Mouse (Mus musculus) lung, adult 2 months (tissue): Measurements from ENCODE around the gene Tenm2. TPM values are rescaled to one million over a fixed set of nuclear protein-coding genes. Genes with fewer than 3 reads are reported as not detected.

Experiments
- DNase-seq: peaks from one replicate; pipeline ENCODE4 v3.0.0; 2022
- H3K4me1 ChIP-seq: fragments of 200-500 bp; 2 replicates; pipeline ENCODE4 v1.6.1; 2011; ENCODE audit warnings: low read length; ENCODE audit not compliant: control insufficient read depth, insufficient read depth
- H3K4me3 ChIP-seq: fragments of 200-500 bp; replicated peaks from 2 replicates; pipeline ENCODE3; 2011; ENCODE audit warnings: low read depth, mild to moderate bottlenecking, control low read depth, low read length; ENCODE audit errors: extremely low read depth
- CTCF ChIP-seq: fragments of 200-500 bp; IDR thresholded peaks from 2 replicates; pipeline ENCODE4 v1.5.1; 2011; ENCODE audit warnings: mild to moderate bottlenecking, low read length, control low read depth; ENCODE audit not compliant: insufficient read depth
- POLR2A ChIP-seq: fragments of 200-500 bp; IDR thresholded peaks from 2 replicates; pipeline ENCODE4 v1.6.1; 2011; ENCODE audit warnings: low read depth, mild to moderate bottlenecking, control low read depth, low read length, borderline replicate concordance; ENCODE audit errors: extremely low read depth
- WGBS: fragments of 180-500 bp; shearing (Covaris S2); methylation state at CpG from one replicate; pipeline ENCODE4 v1.1.7; 2018; 5-methylcytosine and 5-hydroxymethylcytosine counted together
- polyA plus RNA-seq: library from polyadenylated mRNA; depleted of rRNA; stranded (reverse); fragments of >200 nt; gene quantifications from 2 replicates; pipeline ENCODE4 v1.2.3, GENCODE M21; 2012

The Tenm2 gene
- polyA plus RNA-seq, 1 experiment, result 0.36 TPM

- DNase-seq, result no peak
- no peaks in the 10 kb centered on the region for H3K4me1 ChIP-seq
- TF ChIP-seq CTCF (no peak), POLR2A (no peak)
- H3K4me3 ChIP-seq, result no peak overlapping the region
- WGBS, result 81% methylated on average over 7 of the region's 7 CpGs
These were observed 1063.8 kb downstream of the Tenm2 start for GRCm38 (mm10) chr11:36171991-36172390.

GRCm38 (mm10) chr11:36171221-36171620 is 1064.5 kb downstream of the Tenm2 start:
- no peak for TF ChIP-seq CTCF
- no peak for TF ChIP-seq POLR2A
- no peak for DNase-seq
- H3K4me3 ChIP-seq, result no peak overlapping the region
- 91% methylated on average over 12 of the region's 12 CpGs for WGBS
- no peaks in the 10 kb centered on the region for H3K4me1 ChIP-seq

GRCm38 (mm10) chr11:36169738-36170137 is 1066.0 kb downstream of the Tenm2 start:
- H3K4me3 ChIP-seq, result no peak overlapping the region
- TF ChIP-seq POLR2A (no peak), CTCF (no peak)
- WGBS, result 83% methylated on average over 4 of the region's 4 CpGs
- no peak for DNase-seq
- H3K4me1 ChIP-seq, result no peaks in the 10 kb centered on the region

GRCm38 (mm10) chr11:36168921-36169537 is 1066.7 kb downstream of the Tenm2 start:
- WGBS, result 59% methylated on average over 6 of the region's 6 CpGs
- no peak overlapping the region for H3K4me3 ChIP-seq
- DNase-seq, result no peak
- no peaks in the 10 kb centered on the region for H3K4me1 ChIP-seq
- TF ChIP-seq POLR2A (no peak), CTCF (no peak)

GRCm38 (mm10) chr11:36167766-36168318 is 1067.9 kb downstream of the Tenm2 start:
- no peak overlapping the region for H3K4me3 ChIP-seq
- H3K4me1 ChIP-seq, result no peaks in the 10 kb centered on the region
- DNase-seq, result no peak
- 88% methylated on average over 10 of the region's 10 CpGs for WGBS
- TF ChIP-seq CTCF (no peak), POLR2A (no peak)

GRCm38 (mm10) chr11:36163580-36163979 is 1072.2 kb downstream of the Tenm2 start:
- WGBS, result 81% methylated on average over 11 of the region's 11 CpGs
- TF ChIP-seq POLR2A, result no peak
- no peak for TF ChIP-seq CTCF
- Histone ChIP-seq H3K4me3 (no peak overlapping the region), H3K4me1 (no peaks in the 10 kb centered on the region)
- DNase-seq, result no peak

GRCm38 (mm10) chr11:36161765-36162321 is 1073.9 kb downstream of the Tenm2 start:
- 82% methylated on average over 10 of the region's 10 CpGs for WGBS
- Histone ChIP-seq H3K4me1 (no peaks in the 10 kb centered on the region), H3K4me3 (no peak overlapping the region)
- TF ChIP-seq CTCF (no peak), POLR2A (no peak)
- no peak for DNase-seq

DNA sequence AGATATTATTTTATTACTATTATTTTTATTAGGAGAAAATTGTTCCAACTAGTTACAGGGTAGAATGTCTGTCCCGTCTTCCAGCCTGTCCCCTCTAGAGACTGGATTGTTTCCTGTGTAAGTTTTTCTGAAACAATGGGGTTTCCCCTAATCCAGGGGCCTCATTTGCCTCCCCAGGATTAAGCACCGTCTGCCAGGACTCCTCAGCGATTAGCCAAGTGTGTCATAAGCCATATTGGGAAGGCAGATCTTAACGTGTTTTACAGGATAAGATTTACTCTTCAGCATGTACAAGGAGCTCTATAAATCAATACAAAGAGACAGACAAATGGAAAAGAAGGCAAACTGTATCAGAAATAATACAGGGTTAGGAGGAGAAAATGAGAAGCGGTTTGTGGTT is 1082.3 kb downstream of the Tenm2 start:
- WGBS, result 37% methylated on average over 5 of the region's 5 CpGs
- Histone ChIP-seq H3K4me1 (no peaks in the 10 kb centered on the region), H3K4me3 (no peak overlapping the region)
- DNase-seq, result no peak
- no peak for TF ChIP-seq POLR2A
- TF ChIP-seq CTCF, result no peak

GRCm38 (mm10) chr11:36153011-36153410 is 1082.8 kb downstream of the Tenm2 start:
- no peak overlapping the region for H3K4me3 ChIP-seq
- no peak for DNase-seq
- TF ChIP-seq POLR2A, result no peak
- TF ChIP-seq CTCF, result no peak
- 20% methylated on average over 9 of the region's 9 CpGs for WGBS
- no peaks in the 10 kb centered on the region for H3K4me1 ChIP-seq

GRCm38 (mm10) chr11:36152226-36152625 is 1083.5 kb downstream of the Tenm2 start:
- 4% methylated on average over 6 of the region's 6 CpGs for WGBS

More at GRCm38 (mm10) chr11:36152226-36152625, 1083.5 kb downstream of the Tenm2 start:
- no peak for TF ChIP-seq POLR2A
- Histone ChIP-seq H3K4me3 (no peak overlapping the region), H3K4me1 (no peaks in the 10 kb centered on the region)
- no peak for DNase-seq
